Mouse (Mus musculus): ENCODE measurements around the gene Lepr. TPM values are rescaled to one million over a fixed set of nuclear protein-coding genes. Genes with fewer than 3 reads are reported as not detected.

Gene Lepr
- polyA plus RNA-seq, 1 experiment from 2014 or later = 3.9 TPM

GRCm38 (mm10) chr4:101697236-101697635, 20.0 kb upstream of the Lepr start:
- H3K27ac ChIP-seq = no peak overlapping the region
- no peaks in the 10 kb centered on the region for H3K27me3 ChIP-seq (replicated peaks)
- H3K9me3 ChIP-seq = no peaks in the 10 kb centered on the region
- H3K4me1 ChIP-seq = no peaks in the 10 kb centered on the region
- H3K9ac ChIP-seq = no peak overlapping the region
- no peaks in the 10 kb centered on the region for H3K36me3 ChIP-seq
- H3K4me2 ChIP-seq (replicated peaks) = no peak overlapping the region
- ATAC-seq (ENCODE audit: low FRiP score, low read depth) = no peak
- H3K4me3 ChIP-seq = no peak overlapping the region
- WGBS = 87% methylated on average over 3 of the region's 3 CpGs

- WGBS = 86% methylated on average over 1 of the region's 1 CpGs
Observed at GRCm38 (mm10) chr4:101699423-101699822, 17.8 kb upstream of the Lepr start.

GRCm38 (mm10) chr4:101700892-101701640, 16.1 kb upstream of the Lepr start:
- ATAC-seq (ENCODE audit: low FRiP score, low read depth) = no peak
- H3K36me3 ChIP-seq = no peaks in the 10 kb centered on the region
- no peaks in the 10 kb centered on the region for H3K4me1 ChIP-seq
- H3K9ac ChIP-seq = no peak overlapping the region
- H3K4me2 ChIP-seq (replicated peaks) = no peak overlapping the region
- no peak overlapping the region for H3K27ac ChIP-seq
- H3K4me3 ChIP-seq = no peak overlapping the region
- 93% methylated on average over 14 of the region's 14 CpGs for WGBS
- no peaks in the 10 kb centered on the region for H3K9me3 ChIP-seq
- no peaks in the 10 kb centered on the region for H3K27me3 ChIP-seq (replicated peaks)

More at GRCm38 (mm10) chr4:101699423-101699822, 17.8 kb upstream of the Lepr start:
- no peak for ATAC-seq (ENCODE audit: low FRiP score, low read depth)
- H3K9ac ChIP-seq = no peak overlapping the region
- no peak overlapping the region for H3K4me3 ChIP-seq
- H3K36me3 ChIP-seq = no peaks in the 10 kb centered on the region
- no peaks in the 10 kb centered on the region for H3K4me1 ChIP-seq
- no peak overlapping the region for H3K27ac ChIP-seq
- no peak overlapping the region for H3K4me2 ChIP-seq (replicated peaks)
- H3K9me3 ChIP-seq = no peaks in the 10 kb centered on the region
- H3K27me3 ChIP-seq (replicated peaks) = no peaks in the 10 kb centered on the region

- WGBS = 86% methylated on average over 9 of the region's 9 CpGs
- no peak for ATAC-seq (ENCODE audit: low FRiP score, low read depth)
- H3K27me3 ChIP-seq (replicated peaks) = no peaks in the 10 kb centered on the region
- no peaks in the 10 kb centered on the region for H3K9me3 ChIP-seq
- no peaks in the 10 kb centered on the region for H3K36me3 ChIP-seq
- H3K4me1 ChIP-seq = no peaks in the 10 kb centered on the region
- no peak overlapping the region for H3K27ac ChIP-seq
- H3K4me3 ChIP-seq = no peak overlapping the region
- H3K4me2 ChIP-seq (replicated peaks) = no peak overlapping the region
- H3K9ac ChIP-seq = no peak overlapping the region
Observed at GRCm38 (mm10) chr4:101705325-101705724, 11.9 kb upstream of the Lepr start.

- no peak overlapping the region for H3K4me2 ChIP-seq (replicated peaks)
- ATAC-seq (ENCODE audit: low FRiP score, low read depth) = no peak
Observed at GRCm38 (mm10) chr4:101707234-101707633, 10.0 kb upstream of the Lepr start.

GRCm38 (mm10) chr4:101707953-101708352, 9.3 kb upstream of the Lepr start:
- no peak overlapping the region for H3K4me3 ChIP-seq
- WGBS = 63% methylated on average over 3 of the region's 3 CpGs
- H3K36me3 ChIP-seq = no peaks in the 10 kb centered on the region
- H3K4me2 ChIP-seq (replicated peaks) = no peak overlapping the region
- no peaks in the 10 kb centered on the region for H3K9me3 ChIP-seq
- H3K9ac ChIP-seq = no peak overlapping the region
- no peak overlapping the region for H3K27ac ChIP-seq
- no peak for ATAC-seq (ENCODE audit: low FRiP score, low read depth)
- no peaks in the 10 kb centered on the region for H3K27me3 ChIP-seq (replicated peaks)
- H3K4me1 ChIP-seq = no peaks in the 10 kb centered on the region

More at GRCm38 (mm10) chr4:101707234-101707633, 10.0 kb upstream of the Lepr start:
- Histone ChIP-seq H3K9me3 (no peaks in the 10 kb centered on the region), H3K27me3 (replicated peaks) (no peaks in the 10 kb centered on the region), H3K4me3 (no peak overlapping the region), H3K27ac (no peak overlapping the region), H3K9ac (no peak overlapping the region), H3K36me3 (no peaks in the 10 kb centered on the region), H3K4me1 (no peaks in the 10 kb centered on the region)
- WGBS = 62% methylated on average over 2 of the region's 2 CpGs

- Histone ChIP-seq H3K4me2 (replicated peaks) (no peak overlapping the region), H3K27me3 (replicated peaks) (no peaks in the 10 kb centered on the region), H3K27ac (no peak overlapping the region), H3K36me3 (no peaks in the 10 kb centered on the region), H3K9me3 (no peaks in the 10 kb centered on the region), H3K4me3 (no peak overlapping the region), H3K4me1 (no peaks in the 10 kb centered on the region), H3K9ac (no peak overlapping the region)
- WGBS = 75% methylated on average over 4 of the region's 4 CpGs
- ATAC-seq (ENCODE audit: low FRiP score, low read depth) = no peak
Observed at GRCm38 (mm10) chr4:101710361-101710760, 6.8 kb upstream of the Lepr start.

- H3K9me3 ChIP-seq = no peaks in the 10 kb centered on the region
- no peak overlapping the region for H3K4me3 ChIP-seq
- H3K4me1 ChIP-seq = no peaks in the 10 kb centered on the region
- ATAC-seq (ENCODE audit: low FRiP score, low read depth) = no peak
- 95% methylated on average over 4 of the region's 4 CpGs for WGBS
- no peak overlapping the region for H3K4me2 ChIP-seq (replicated peaks)
- H3K36me3 ChIP-seq = no peaks in the 10 kb centered on the region
- H3K27me3 ChIP-seq (replicated peaks) = no peaks in the 10 kb centered on the region
- no peak overlapping the region for H3K9ac ChIP-seq
- no peak overlapping the region for H3K27ac ChIP-seq
Observed at GRCm38 (mm10) chr4:101711100-101711499, 6.1 kb upstream of the Lepr start.

GRCm38 (mm10) chr4:101712563-101712962, 4.6 kb upstream of the Lepr start:
- WGBS = 60% methylated on average over 1 of the region's 1 CpGs
- peaks cover 12% of the 10 kb centered on the region for H3K27me3 ChIP-seq (replicated peaks)
- no peak overlapping the region for H3K9ac ChIP-seq
- no peaks in the 10 kb centered on the region for H3K9me3 ChIP-seq
- no peaks in the 10 kb centered on the region for H3K36me3 ChIP-seq
- no peak for ATAC-seq (ENCODE audit: low FRiP score, low read depth)
- 0 out of 2 replicates have a peak, but pooled peaks cover 6% of the 10 kb centered on the region for H3K4me1 ChIP-seq
- H3K4me3 ChIP-seq = no peak overlapping the region
- no peak overlapping the region for H3K4me2 ChIP-seq (replicated peaks)
- no peak overlapping the region for H3K27ac ChIP-seq

- Histone ChIP-seq H3K4me2 (replicated peaks) (no peak overlapping the region), H3K9me3 (no peaks in the 10 kb centered on the region), H3K27ac (no peak overlapping the region), H3K36me3 (no peaks in the 10 kb centered on the region), H3K4me3 (no peak overlapping the region), H3K9ac (no peak overlapping the region), H3K27me3 (replicated peaks) (peaks cover 21% of the 10 kb centered on the region), H3K4me1 (0 out of 2 replicates have a peak, but pooled peaks cover 9% of the 10 kb centered on the region)
- ATAC-seq (ENCODE audit: low FRiP score, low read depth) = no peak
- WGBS = 82% methylated on average over 8 of the region's 8 CpGs
Observed at GRCm38 (mm10) chr4:101715302-101715701, 1.9 kb upstream of the Lepr start.

GRCm38 (mm10) chr4:101715805-101716204, 1.4 kb upstream of the Lepr start:
- 85% methylated on average over 6 of the region's 6 CpGs for WGBS

GRCm38 (mm10) chr4:101718991-101719580, 1.9 kb downstream of the Lepr start:
- Histone ChIP-seq H3K36me3 (no peaks in the 10 kb centered on the region), H3K4me3 (no peak overlapping the region), H3K27ac (no peak overlapping the region), H3K4me2 (replicated peaks) (no peak overlapping the region), H3K4me1 (0 out of 2 replicates have a peak, but pooled peaks cover 9% of the 10 kb centered on the region), H3K9ac (no peak overlapping the region), H3K9me3 (no peaks in the 10 kb centered on the region), H3K27me3 (replicated peaks) (peaks cover 21% of the 10 kb centered on the region)
- WGBS = 9% methylated on average over 5 of the region's 5 CpGs
- no peak for ATAC-seq (ENCODE audit: low FRiP score, low read depth)

More at GRCm38 (mm10) chr4:101715805-101716204, 1.4 kb upstream of the Lepr start:
- Histone ChIP-seq H3K9me3 (no peaks in the 10 kb centered on the region), H3K27ac (no peak overlapping the region), H3K4me3 (no peak overlapping the region), H3K4me2 (replicated peaks) (no peak overlapping the region), H3K4me1 (0 out of 2 replicates have a peak, but pooled peaks cover 9% of the 10 kb centered on the region), H3K27me3 (replicated peaks) (peaks cover 21% of the 10 kb centered on the region), H3K9ac (no peak overlapping the region), H3K36me3 (no peaks in the 10 kb centered on the region)
- ATAC-seq (ENCODE audit: low FRiP score, low read depth) = no peak
